Mouse (Mus musculus) adrenal gland, postnatal 4 days (tissue): ENCODE measurements around the gene Agbl2. TPM values are rescaled to one million over a fixed set of nuclear protein-coding genes. Genes with fewer than 3 reads are reported as not detected.

Experiments
- DNase-seq, 2 experiments: peaks; one replicate each; pipeline ENCODE4 v3.0.0; 2021 to 2022; ENCODE audit warnings: low spot score in 2 of 2, mixed read lengths in 2 of 2
- total RNA-seq, 2 experiments: library from RNA; stranded (reverse); gene quantifications; 2 replicates each; pipeline ENCODE4 v1.2.3; 2021

The Agbl2 gene
- total RNA-seq, 2 experiments from 2014 or later: 1.3 to 2.1 TPM

- no peak for DNase-seq
These were observed 87.6 kb downstream of the Agbl2 start for GRCm38 (mm10) chr2:90870136-90870601.

- no peak for DNase-seq
These were observed 88.8 kb downstream of the Agbl2 start for GRCm38 (mm10) chr2:90871180-90871961.

- DNase-seq: no peak
These were observed 91.5 kb downstream of the Agbl2 start for GRCm38 (mm10) chr2:90874025-90874424.

GRCm38 (mm10) chr2:90875239-90875638 is 92.7 kb downstream of the Agbl2 start:
- DNase-seq: no peak

GRCm38 (mm10) chr2:90877584-90878259 is 95.2 kb downstream of the Agbl2 start:
- DNase-seq: no peak

GRCm38 (mm10) chr2:90879419-90879818 is 96.9 kb downstream of the Agbl2 start:
- no peak for DNase-seq

GRCm38 (mm10) chr2:90880144-90880785 is 97.7 kb downstream of the Agbl2 start:
- no peak for DNase-seq

- DNase-seq: no peak
These were observed 99.3 kb downstream of the Agbl2 start for GRCm38 (mm10) chr2:90881824-90882223.

Other genes with a start within 250 kb of the Agbl2 start
- gene Ptprj, start 202.1 kb upstream of the Agbl2 start, total RNA-seq: 10 to 100 TPM; 31.3 to 32.4 TPM
- gene Nup160, start 105.5 kb upstream of the Agbl2 start, total RNA-seq: 10 to 100 TPM; 29.4 to 30.9 TPM
- 100 to 1,000 TPM; 120 to 121 TPM for gene Fnbp4, start 37.4 kb upstream of the Agbl2 start, total RNA-seq
- gene Mtch2, start 64.4 kb downstream of the Agbl2 start, total RNA-seq: 100 to 1,000 TPM; 177 to 190 TPM
- gene C1qtnf4, start 103.1 kb downstream of the Agbl2 start, total RNA-seq: 1 to 10 TPM; 5.4 to 5.6 TPM
- 10 to 100 TPM; 35.6 to 37.4 TPM for gene Kbtbd4, start 122.0 kb downstream of the Agbl2 start, total RNA-seq
- 100 to 1,000 TPM; 354 to 392 TPM for gene Ndufs3, start 122.1 kb downstream of the Agbl2 start, total RNA-seq
- gene Celf1, start 157.7 kb downstream of the Agbl2 start, total RNA-seq: 100 to 1,000 TPM in 1 of 2 experiments, 10 to 100 TPM in 1; 94.0 to 103 TPM